Mouse (Mus musculus) layer of hippocampus, postnatal 10 days (tissue): ENCODE measurements around the gene Tube1. TPM values are rescaled to one million over a fixed set of nuclear protein-coding genes. Genes with fewer than 3 reads are reported as not detected.

ENCODE experiments used
- DNase-seq, 2 experiments: peaks; one replicate each; pipeline ENCODE4 v3.0.0; 2021; ENCODE audit warnings: low spot score in 2 of 2
- long read RNA-seq: library from polyadenylated mRNA; stranded (forward); transcript quantifications from one replicate; pipeline ENCODE4 v2.0.0, GENCODE M21; 2023
- total RNA-seq, 2 experiments: library from RNA; stranded (reverse); gene quantifications; 2 replicates each; pipeline ENCODE4 v1.2.3; 2021

Tube1 gene
- total RNA-seq, result 1 to 10 TPM; 4.1 to 4.6 TPM
- long read RNA-seq, partial matches to known transcripts, result 0 of 3 reads
- long read RNA-seq, other reads (novel, unspliced or antisense), result 0 of 3 reads

DNA sequence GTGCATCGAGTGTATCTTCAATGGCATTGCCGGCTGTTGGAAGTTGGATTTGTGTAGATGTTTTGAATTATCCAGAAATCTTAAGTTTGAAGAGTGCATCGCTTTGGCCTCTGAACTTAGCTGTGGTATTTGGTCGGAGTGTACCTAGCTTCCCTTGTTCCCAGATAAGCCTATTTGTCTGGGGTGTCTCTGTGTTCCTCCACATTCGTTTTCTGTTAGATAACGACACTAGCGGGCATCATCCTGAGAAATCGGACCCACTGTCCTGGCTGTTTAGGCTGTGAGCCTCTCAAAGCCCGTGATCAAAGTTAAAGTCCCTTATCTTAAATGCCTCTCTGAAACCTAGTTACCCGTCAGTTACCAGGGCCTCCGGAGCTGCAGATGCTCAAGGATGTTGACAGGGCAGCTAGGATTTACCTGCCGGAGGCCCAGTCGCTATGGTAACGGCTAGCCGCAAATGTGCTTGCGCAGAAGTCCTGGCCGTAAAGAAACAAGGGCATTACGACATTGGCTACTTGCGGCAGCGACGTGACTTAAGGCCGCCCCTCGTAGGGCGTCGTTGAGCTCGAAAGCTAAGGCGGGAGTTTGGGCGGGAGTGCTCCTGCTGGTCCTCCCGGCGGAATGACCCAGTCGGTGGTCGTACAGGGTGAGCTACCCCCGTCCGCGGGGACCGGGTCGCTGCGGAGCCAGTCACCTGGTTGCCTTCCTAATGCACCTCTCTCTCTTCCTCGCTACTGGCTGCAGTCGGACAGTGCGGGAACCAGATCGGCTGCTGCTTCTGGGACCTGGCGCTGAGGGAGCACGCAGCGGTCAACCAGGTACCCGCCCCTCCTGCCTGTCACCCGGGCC, at the start of gene Tube1, which contains the start of gene Fam229b:
Tube1 (plus strand) TSS at position 515 of the 849 bp plus-strand sequence.
Fam229b (minus strand) TSS at position 453 of the 849 bp plus-strand sequence.
- DNase-seq, result peak; percentile 92

DNA sequence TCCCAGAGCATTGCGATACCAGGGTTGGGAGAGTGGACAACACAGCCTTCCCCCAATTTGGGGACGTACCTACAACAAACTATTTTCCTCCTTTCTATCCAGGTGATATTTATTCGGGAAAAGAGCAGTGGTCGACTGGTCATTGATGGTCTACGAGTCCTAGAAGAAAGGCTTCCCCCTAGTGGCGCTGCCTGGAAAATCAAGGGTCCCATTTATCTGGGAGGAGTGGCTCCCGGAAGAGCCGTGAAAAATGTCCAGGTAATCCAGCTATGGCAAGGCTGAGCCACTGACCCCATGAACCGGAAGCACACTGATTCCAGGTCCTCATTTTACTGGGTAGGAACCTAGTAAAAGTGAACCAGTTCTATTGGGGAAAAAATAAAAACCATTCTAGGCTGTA, 36.8 kb upstream of the Tube1 start:
- peak; percentile 16 to 46 for DNase-seq

- no peak for DNase-seq
These were observed 35.0 kb upstream of the Tube1 start for GRCm38 (mm10) chr10:39098746-39099145.

DNA sequence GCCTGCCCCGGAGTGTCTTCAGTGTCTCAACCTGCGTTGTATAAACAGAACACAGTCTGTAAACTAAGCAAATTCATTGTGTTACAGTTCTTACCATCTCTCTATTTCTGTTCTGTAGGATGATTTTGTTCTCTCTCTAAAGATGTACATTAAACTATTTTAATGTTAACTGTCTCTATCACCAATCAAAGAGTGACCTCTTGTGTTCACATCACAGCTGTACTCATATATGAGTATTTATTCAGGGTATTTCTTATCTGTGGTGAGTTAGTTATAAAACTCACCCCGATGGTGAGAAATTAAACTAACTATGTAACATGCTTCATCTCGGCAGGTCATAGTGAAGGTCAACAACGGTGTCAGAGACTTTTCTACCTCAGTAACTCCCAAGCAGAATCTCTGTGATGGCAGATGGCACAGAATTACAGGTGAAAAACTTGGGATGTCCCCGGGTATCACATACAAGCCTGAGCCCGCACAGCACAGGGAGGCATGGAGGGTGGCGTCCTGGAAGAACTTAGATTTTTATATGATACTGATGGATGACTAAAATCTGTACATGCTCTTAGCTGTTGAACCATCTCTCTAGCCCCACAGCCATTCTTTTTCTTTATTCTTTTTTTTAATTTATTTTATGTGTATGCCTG, 28.9 kb upstream of the Tube1 start:
- no peak for DNase-seq

DNA sequence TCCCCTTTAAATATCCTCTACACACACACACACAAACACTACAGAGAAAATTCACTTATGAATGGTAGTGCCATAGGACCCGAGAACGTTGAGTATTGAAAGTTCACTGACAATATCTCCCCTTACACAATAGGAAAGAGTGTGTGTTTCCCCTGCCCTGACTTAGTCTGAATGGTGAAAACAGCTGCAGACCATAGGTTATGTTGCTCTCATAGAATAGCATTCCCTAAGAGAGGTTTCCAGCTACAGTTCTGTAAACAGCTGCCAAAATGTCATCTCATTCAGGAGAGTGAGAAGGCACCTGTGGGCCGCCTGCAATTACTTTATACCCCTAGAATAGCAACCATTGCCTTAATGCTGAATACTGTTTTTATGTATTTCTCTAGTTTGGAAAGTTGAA, 27.4 kb upstream of the Tube1 start:
- DNase-seq, result no peak

DNA sequence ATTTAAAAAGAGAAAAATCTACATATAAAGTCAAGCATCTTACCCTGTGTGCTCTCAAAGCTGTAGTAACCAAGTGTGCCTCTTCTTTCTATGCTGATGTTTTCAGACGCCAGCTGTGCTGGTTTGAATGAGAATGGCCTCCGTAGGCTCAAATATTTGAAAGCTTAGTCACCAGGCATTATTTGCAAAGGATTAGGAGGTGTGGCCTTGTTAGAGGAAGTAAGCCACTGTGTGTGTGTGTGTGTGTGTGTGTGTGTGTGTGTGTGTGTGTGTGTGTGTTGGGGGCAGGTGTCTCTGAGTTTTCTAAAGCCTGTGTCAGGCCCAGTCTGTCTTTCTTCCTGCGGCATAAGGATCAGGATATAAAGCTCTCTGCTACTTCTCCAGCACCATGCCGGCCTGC, 26.8 kb upstream of the Tube1 start:
- no peak for DNase-seq

GRCm38 (mm10) chr10:39108837-39109488, 24.8 kb upstream of the Tube1 start:
- DNase-seq, result no peak

DNA sequence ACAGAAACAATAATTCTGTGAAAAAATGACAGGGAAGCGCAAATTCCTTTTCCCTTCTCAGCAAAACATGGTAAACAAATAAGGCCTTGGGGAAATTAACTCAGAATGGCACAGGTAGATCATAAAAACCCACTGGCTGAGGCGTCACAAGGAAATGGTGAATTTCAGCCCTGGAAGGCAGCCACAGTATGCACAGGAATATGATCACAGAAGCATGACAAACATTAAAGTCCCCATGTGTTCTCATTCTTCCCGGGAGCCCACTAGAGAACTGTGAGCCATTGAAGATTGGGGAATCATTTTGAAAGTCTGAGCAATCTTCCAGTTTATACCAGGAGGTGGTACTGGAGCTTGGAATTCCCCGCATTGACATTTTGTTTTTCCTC, 24.3 kb upstream of the Tube1 start:
- no peak for DNase-seq

GRCm38 (mm10) chr10:39121412-39121811, 12.4 kb upstream of the Tube1 start:
- no peak for DNase-seq

- DNase-seq, result no peak
These were observed 4.0 kb downstream of the Tube1 start for GRCm38 (mm10) chr10:39137766-39138165.

GRCm38 (mm10) chr10:39138761-39139160, 5.0 kb downstream of the Tube1 start:
- DNase-seq, result no peak

- DNase-seq, result no peak
These were observed 7.1 kb downstream of the Tube1 start for GRCm38 (mm10) chr10:39140843-39141242.

- DNase-seq, result no peak
These were observed 7.6 kb downstream of the Tube1 start for GRCm38 (mm10) chr10:39141401-39141800.

GRCm38 (mm10) chr10:39142216-39142615, 8.4 kb downstream of the Tube1 start:
- DNase-seq, result no peak

DNA sequence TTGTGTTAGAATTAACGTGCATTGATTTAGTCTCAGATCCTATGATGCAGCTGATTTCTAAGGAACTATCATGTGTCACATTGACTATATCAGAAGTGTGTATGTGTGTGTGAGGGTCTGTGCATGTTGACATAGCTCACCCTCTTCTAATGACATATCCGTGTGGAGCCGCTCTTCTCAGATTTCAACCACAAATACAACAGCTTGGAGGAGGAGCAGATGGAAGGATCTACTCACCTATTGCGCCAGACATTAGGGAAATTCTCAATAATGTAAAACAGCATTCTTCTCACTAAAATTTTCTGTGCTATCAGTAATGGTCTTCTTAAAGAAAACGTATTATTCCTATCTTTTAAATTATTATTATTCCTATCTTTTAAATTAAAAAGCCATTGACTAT, 22.9 kb downstream of the Tube1 start:
- DNase-seq, result no peak

DNA sequence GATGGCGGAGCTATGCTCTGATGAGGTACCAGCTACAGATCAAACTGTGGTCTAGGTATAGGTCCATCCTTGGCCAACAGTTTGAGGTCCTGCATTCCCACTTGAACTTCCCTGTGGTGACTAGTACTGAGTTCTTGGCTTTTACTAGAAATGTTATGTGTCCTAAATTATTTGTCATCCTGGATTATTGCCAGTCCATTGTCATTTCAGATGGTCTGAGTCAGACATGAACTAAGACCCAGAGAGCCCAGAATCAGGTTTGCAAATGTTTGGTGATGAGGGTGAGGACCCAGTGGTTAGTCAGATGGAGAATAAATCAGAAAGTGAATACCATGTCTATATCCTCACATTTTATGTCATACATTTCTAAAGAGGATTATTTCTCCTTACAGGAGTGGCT, 23.5 kb downstream of the Tube1 start:
- no peak for DNase-seq

- DNase-seq, result no peak
These were observed 24.5 kb downstream of the Tube1 start for GRCm38 (mm10) chr10:39158306-39158705.

GRCm38 (mm10) chr10:39161406-39161805, 27.6 kb downstream of the Tube1 start:
- no peak for DNase-seq

DNA sequence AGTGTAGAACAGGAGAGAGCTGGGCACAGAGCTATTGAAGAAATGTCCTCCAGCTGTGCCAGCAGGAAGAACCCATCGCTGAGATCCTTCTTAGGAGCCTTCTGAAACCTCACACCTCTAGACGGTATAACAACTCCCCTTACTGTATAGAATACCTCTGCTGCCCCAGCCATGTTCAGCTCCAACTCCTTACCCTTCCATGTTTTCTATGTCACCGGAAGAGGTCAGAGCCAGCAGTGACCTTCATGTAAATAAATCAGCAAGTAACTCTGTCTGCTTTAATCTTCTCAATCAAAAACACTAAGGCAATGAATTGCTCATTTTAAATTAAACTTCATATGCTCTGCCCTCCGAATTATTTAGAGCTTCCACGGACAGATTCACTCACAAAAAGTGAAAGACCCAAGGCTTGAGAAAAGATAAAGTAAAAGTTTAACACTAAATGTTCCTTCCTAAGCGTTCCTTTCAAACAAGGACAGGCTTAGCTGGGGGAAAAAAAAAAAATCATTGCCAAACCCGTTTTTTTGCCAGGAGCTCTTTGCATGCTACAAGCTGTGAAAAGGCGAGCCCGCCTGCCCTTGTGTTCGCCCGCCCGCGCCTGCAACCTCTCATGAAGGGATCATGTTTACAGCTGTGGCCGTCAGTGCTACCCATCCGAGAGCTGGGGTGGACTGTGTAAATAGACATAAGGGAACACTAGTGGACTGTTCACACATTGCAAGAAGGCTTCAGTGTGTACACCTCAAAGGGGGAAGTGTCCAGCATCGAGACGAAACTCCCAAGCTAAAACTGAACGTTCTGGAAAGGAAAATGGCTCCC, 29.1 kb downstream of the Tube1 start:
- DNase-seq, result peak in 1 of 2 experiments; percentile 24

GRCm38 (mm10) chr10:39163694-39164093, 29.9 kb downstream of the Tube1 start, which contains the start of gene Ccn6:
Ccn6 (minus strand) TSS chr10:39163794.
- no peak for DNase-seq

DNA sequence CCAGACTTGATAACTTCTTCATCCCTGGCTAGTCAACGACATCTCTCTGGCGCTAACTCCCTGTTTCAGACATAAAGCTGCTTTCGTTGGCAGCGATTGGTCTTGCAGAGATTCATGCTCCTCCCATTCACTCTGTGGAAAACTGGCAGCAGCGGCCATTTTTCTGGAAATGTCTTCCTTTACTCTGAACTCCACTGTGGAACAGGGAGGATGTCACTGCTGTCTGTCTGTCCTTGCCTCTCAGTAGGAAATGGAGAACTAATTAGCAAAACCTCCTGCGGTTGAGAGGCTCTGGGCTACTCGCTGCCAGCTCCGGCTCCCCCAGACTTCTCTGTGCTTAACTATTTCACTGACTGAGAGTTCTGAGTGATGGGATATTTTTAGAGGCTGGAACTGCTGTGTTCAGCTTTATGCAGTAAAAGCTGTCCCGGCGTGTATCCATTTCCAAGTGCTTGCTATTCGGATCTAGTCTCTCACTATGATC, 31.9 kb downstream of the Tube1 start:
- DNase-seq, result peak; percentile 51 to 68
